Mouse (Mus musculus) ES-E14 (cell line): ENCODE results near the gene Brd9.

Source experiments
- CHD2 ChIP-seq: IDR thresholded peaks from 2 replicates; pipeline ENCODE4 v1.6.1; 2014; ENCODE audit warnings: mild to moderate bottlenecking, low read depth, low read length, inconsistent platforms
- HCFC1 ChIP-seq: IDR thresholded peaks from 2 replicates; pipeline ENCODE4 v1.6.1; 2012; ENCODE audit warnings: low read length, inconsistent platforms, borderline replicate concordance; ENCODE audit not compliant: insufficient read depth
- MAFK ChIP-seq: IDR thresholded peaks from 2 replicates; pipeline ENCODE4 v1.6.1; 2014; ENCODE audit warnings: mild to moderate bottlenecking, low read depth, low read length, inconsistent platforms; ENCODE audit not compliant: insufficient read depth
- ZNF384 ChIP-seq: IDR thresholded peaks from 2 replicates; pipeline ENCODE4 v1.6.1; 2012; ENCODE audit warnings: low read depth, low read length, inconsistent platforms

- no peak for TF ChIP-seq HCFC1
- TF ChIP-seq ZNF384 = no peak
- no peak for TF ChIP-seq MAFK
- TF ChIP-seq CHD2 = no peak
Measured at GRCm38 (mm10) chr13:73990325-73990724, 52.7 kb downstream of the Brd9 start.
